Mouse (Mus musculus) olfactory bulb, adult 2 months (tissue): ENCODE data around the gene 1700016D06Rik. TPM values are rescaled to one million over a fixed set of nuclear protein-coding genes. Genes with fewer than 3 reads are reported as not detected.
A peak's percentile ranks its signal among the peaks of the same experiment; 100 is the strongest.

Source experiments
- H3K27ac ChIP-seq: fragments of 200-500 bp; 2 replicates; pipeline ENCODE4 v1.5.1; 2012; ENCODE audit warnings: low read depth, low read length; ENCODE audit not compliant: insufficient read depth
- H3K4me1 ChIP-seq: fragments of 200-500 bp; 2 replicates; pipeline ENCODE4 v1.6.1; 2012; ENCODE audit warnings: low read length; ENCODE audit not compliant: control insufficient read depth, insufficient read depth
- H3K4me3 ChIP-seq: fragments of 200-500 bp; 2 replicates; pipeline ENCODE4 v1.5.1; 2012; ENCODE audit warnings: mild to moderate bottlenecking, low read depth, low read length, moderate library complexity; ENCODE audit not compliant: insufficient read depth
- CTCF ChIP-seq: fragments of 200-500 bp; IDR thresholded peaks from 2 replicates; pipeline ENCODE4 v1.5.1; 2012; ENCODE audit warnings: low read depth, mild to moderate bottlenecking, low read length, moderate library complexity; ENCODE audit not compliant: insufficient read depth
- POLR2A ChIP-seq: fragments of 200-500 bp; IDR thresholded peaks from 2 replicates; pipeline ENCODE4 v1.6.1; 2012; ENCODE audit warnings: mild to moderate bottlenecking, low read depth, low read length, moderate library complexity; ENCODE audit not compliant: insufficient read depth
- WGBS: fragments of 180-500 bp; shearing (Covaris S2); methylation state at CpG from one replicate; pipeline ENCODE4 v1.1.7; 2018; 5-methylcytosine and 5-hydroxymethylcytosine counted together
- polyA plus RNA-seq: library from polyadenylated mRNA; stranded (reverse); fragments of >200 nt; gene quantifications from 2 replicates; pipeline ENCODE4 v1.2.4, GENCODE M21; 2012; ENCODE audit warnings: low replicate concordance; ENCODE audit not compliant: missing spikeins, insufficient read depth, insufficient read length

1700016D06Rik gene
- polyA plus RNA-seq, 1 experiment: not detected

GRCm38 (mm10) chr8:11707701-11708100, 6.8 kb upstream of the 1700016D06Rik start:
- Histone ChIP-seq H3K4me1 (peaks cover 3% of the 10 kb centered on the region; the same call in 1 of the 2 replicates), H3K27ac (no peak overlapping the region), H3K4me3 (no peak overlapping the region)
- TF ChIP-seq POLR2A: no peak
- no peak for TF ChIP-seq CTCF
- WGBS: 67% methylated on average over 3 of the region's 3 CpGs

GRCm38 (mm10) chr8:11705818-11706217, 5.0 kb upstream of the 1700016D06Rik start:
- Histone ChIP-seq H3K4me1 (peaks cover 3% of the 10 kb centered on the region; the same call in 1 of the 2 replicates), H3K4me3 (no peak overlapping the region), H3K27ac (no peak overlapping the region)
- TF ChIP-seq POLR2A (no peak), CTCF (no peak)
- WGBS: 71% methylated on average over 12 of the region's 12 CpGs

GRCm38 (mm10) chr8:11704716-11705420, 4.0 kb upstream of the 1700016D06Rik start:
- Histone ChIP-seq H3K4me3 (no peak overlapping the region), H3K4me1 (peaks cover 6% of the 10 kb centered on the region), H3K27ac (no peak overlapping the region)
- WGBS: 70% methylated on average over 6 of the region's 6 CpGs
- no peak for TF ChIP-seq CTCF
- no peak for TF ChIP-seq POLR2A

- TF ChIP-seq POLR2A: no peak
- no peak for TF ChIP-seq CTCF
- 84% methylated on average over 5 of the region's 5 CpGs for WGBS
- no peak overlapping the region for H3K4me3 ChIP-seq
- H3K27ac ChIP-seq: no peak overlapping the region
- peaks cover 6% of the 10 kb centered on the region for H3K4me1 ChIP-seq
Observed at GRCm38 (mm10) chr8:11703789-11704188, 2.9 kb upstream of the 1700016D06Rik start.

GRCm38 (mm10) chr8:11701428-11701827, 565 bp upstream of the 1700016D06Rik start:
- TF ChIP-seq POLR2A: no peak
- TF ChIP-seq CTCF: no peak
- Histone ChIP-seq H3K4me1 (peaks cover 6% of the 10 kb centered on the region), H3K27ac (no peak overlapping the region), H3K4me3 (no peak overlapping the region)
- WGBS: 86% methylated on average over 6 of the region's 6 CpGs

GRCm38 (mm10) chr8:11700060-11701032, 517 bp downstream of the 1700016D06Rik start:
- 36% methylated on average over 26 of the region's 26 CpGs for WGBS
- TF ChIP-seq POLR2A (no peak), CTCF (peak; percentile 76)
- H3K4me3 ChIP-seq: no peak overlapping the region
- no peak overlapping the region for H3K27ac ChIP-seq
- H3K4me1 ChIP-seq: peaks cover 4% of the 10 kb centered on the region; the same call in 1 of the 2 replicates

- WGBS: 86% methylated on average over 5 of the region's 5 CpGs
- TF ChIP-seq POLR2A (no peak), CTCF (no peak)
Observed at GRCm38 (mm10) chr8:11699442-11700001, 1.3 kb downstream of the 1700016D06Rik start.

GRCm38 (mm10) chr8:11697467-11697866, 3.4 kb downstream of the 1700016D06Rik start:
- H3K4me3 ChIP-seq: no peak overlapping the region
- WGBS: 85% methylated on average over 7 of the region's 7 CpGs
- peaks cover 4% of the 10 kb centered on the region; the same call in 1 of the 2 replicates for H3K4me1 ChIP-seq
- TF ChIP-seq CTCF (no peak), POLR2A (no peak)
- H3K27ac ChIP-seq: no peak overlapping the region

More at GRCm38 (mm10) chr8:11699442-11700001, 1.3 kb downstream of the 1700016D06Rik start:
- no peak overlapping the region for H3K4me3 ChIP-seq
- peaks cover 4% of the 10 kb centered on the region; the same call in 1 of the 2 replicates for H3K4me1 ChIP-seq
- no peak overlapping the region for H3K27ac ChIP-seq
